Mouse (Mus musculus): ENCODE results near the gene Psmd11. TPM values are rescaled to one million over a fixed set of nuclear protein-coding genes. Genes with fewer than 3 reads are reported as not detected.
"Not testable (repeated sequence)": the region's sequence is repeated elsewhere in the genome, so short reads cannot be mapped to it uniquely, and the experiment has no call there.

Gene Psmd11
- total and polyA plus RNA-seq, 2 experiments from 2014 or later = 31.2 to 272 TPM

DNA sequence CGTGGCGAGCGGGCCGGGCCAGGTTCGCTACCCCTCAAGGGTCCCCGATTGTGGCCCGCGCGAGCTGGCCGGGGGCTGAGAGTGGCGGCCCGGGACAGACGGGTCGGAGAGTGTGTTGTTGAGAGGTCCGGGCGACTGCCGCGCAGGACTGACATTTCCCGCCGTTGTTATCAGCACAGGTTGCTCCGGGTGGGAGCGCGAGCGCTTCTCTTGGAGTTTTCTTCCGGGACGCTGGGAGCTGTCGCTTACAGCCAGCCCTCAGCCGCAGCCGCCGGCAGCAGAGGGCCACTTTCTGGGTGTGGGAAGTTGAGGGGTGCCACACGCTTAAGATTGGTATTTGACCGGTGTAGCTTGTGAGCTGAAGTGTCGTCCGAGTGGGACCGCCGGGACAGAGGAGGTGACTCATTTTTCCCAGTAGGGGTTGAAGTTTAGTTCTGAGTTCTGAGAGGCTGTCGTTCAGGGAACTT, 627 bp downstream of the Psmd11 start:
- WGBS = 0% methylated on average over 36 of the region's 37 CpGs
- no peak for ATAC-seq

DNA sequence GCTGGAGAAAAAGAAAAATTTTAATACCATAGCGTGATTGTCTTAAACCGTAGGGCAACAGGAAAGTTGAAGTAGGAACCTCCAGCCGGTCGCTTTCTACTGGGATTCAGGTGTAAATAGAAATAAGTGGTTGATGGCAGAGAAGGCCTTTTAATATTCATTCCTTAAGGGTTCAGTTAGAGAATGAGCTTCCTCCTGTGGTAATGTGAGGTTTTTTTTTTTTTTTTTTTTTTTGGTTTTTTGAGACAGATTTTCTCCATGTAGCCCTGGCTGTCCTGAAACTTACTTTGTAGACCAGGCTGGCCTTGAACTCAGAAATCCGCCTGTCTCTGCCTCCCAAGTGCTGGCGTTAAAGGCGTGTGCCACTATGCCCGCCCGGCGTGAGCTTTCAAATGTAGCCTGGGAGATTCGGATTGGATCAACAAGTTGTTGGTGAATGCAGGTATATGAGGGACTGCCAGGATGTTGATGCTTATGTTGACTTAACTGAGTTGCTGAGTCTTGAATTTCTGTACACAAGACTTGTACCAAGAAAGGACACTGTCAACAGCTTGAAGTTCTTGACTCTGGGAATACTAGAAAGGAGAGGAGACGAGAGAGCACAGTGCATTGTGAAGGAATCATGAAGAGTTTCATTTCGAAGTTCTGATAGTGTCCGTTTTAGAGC, 1.2 kb downstream of the Psmd11 start:
- Histone ChIP-seq H3K4me3 (ENCODE audit: low read length) (peak overlapping the region; percentile 99), H3K4me1 (ENCODE audit: insufficient read depth, low read length) (peaks cover 5% of the 10 kb centered on the region; the same call in 1 of the 2 replicates), H3K36me3 (ENCODE audit: insufficient read depth, low read length) (0 out of 2 replicates have a peak, but pooled peaks cover 14% of the 10 kb centered on the region), H3K4me2 (ENCODE audit: low read depth, low read length) (peak overlapping the region; percentile 79), H3K9ac (replicated peaks; ENCODE audit: low read length) (peak overlapping the region; percentile 91), H3K9me3 (ENCODE audit: low read length) (no peaks in the 10 kb centered on the region), H3K27me3 (ENCODE audit: insufficient read depth, low read length) (no peaks in the 10 kb centered on the region), H3K27ac (no peak overlapping the region)
- no peak for TF ChIP-seq CTCF (IDR thresholded peaks at IDR 0.05; ENCODE audit: low read depth)
- 61% methylated on average over 14 of the region's 14 CpGs for whole genome bisulfite sequencing
- DNase-seq (ENCODE audit: low spot score) (no peak), ATAC-seq (no peak)

More for the DNA sequence above, 627 bp downstream of the Psmd11 start:
- no peak for DNase-seq (ENCODE audit: low spot score)
- 0 out of 2 replicates have a peak, but pooled peaks cover 14% of the 10 kb centered on the region for H3K36me3 ChIP-seq (ENCODE audit: insufficient read depth, low read length)
- no peaks in the 10 kb centered on the region for H3K27me3 ChIP-seq (ENCODE audit: insufficient read depth, low read length)
- H3K4me2 ChIP-seq (ENCODE audit: low read depth, low read length) = peak overlapping the region; percentile 79
- H3K27ac ChIP-seq = peak overlapping the region; percentile 90
- peak overlapping the region; percentile 99 for H3K4me3 ChIP-seq (ENCODE audit: low read length)
- H3K9ac ChIP-seq (replicated peaks; ENCODE audit: low read length) = peak overlapping the region; percentile 91
- no peak for TF ChIP-seq CTCF (IDR thresholded peaks at IDR 0.05; ENCODE audit: low read depth)
- H3K4me1 ChIP-seq (ENCODE audit: insufficient read depth, low read length) = peaks cover 5% of the 10 kb centered on the region; the same call in 1 of the 2 replicates
- H3K9me3 ChIP-seq (ENCODE audit: low read length) = no peaks in the 10 kb centered on the region

DNA sequence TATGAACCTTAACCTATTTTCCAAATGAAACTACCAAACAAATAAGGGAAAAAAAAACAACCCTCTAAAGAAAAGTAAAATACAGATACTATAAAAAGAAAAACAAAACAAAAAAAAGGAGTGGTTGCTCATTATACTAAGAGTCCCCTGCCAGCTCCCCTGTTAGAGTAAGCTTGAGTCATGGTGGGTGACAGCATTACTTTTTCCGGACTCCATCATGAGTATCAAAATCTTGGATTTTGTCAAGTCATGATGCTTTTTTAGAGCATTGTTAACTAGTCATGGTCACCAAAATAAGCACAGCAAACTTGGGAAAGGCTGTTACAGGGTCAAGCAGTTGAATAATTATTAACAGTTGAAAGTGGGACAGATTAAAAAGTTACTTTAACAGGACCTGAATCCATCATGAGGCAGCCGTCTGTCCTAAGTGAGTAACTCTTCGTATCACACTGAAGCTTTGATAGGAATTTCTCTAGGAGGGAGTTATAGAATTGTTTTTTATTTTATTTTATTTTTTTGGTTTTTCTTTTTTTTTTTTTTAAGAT, 2.0 kb downstream of the Psmd11 start:
- H3K4me2 ChIP-seq (ENCODE audit: low read depth, low read length) = no peak overlapping the region
- no peaks in the 10 kb centered on the region for H3K9me3 ChIP-seq (ENCODE audit: low read length)
- 0 out of 2 replicates have a peak, but pooled peaks cover 14% of the 10 kb centered on the region for H3K36me3 ChIP-seq (ENCODE audit: insufficient read depth, low read length)
- WGBS = 93% methylated on average over 3 of the region's 3 CpGs
- peaks cover 5% of the 10 kb centered on the region; the same call in 1 of the 2 replicates for H3K4me1 ChIP-seq (ENCODE audit: insufficient read depth, low read length)
- H3K4me3 ChIP-seq (ENCODE audit: low read length) = no peak overlapping the region
- ATAC-seq (no peak), DNase-seq (ENCODE audit: low spot score) (no peak)
- no peak for TF ChIP-seq CTCF (IDR thresholded peaks at IDR 0.05; ENCODE audit: low read depth)
- H3K27ac ChIP-seq = no peak overlapping the region
- no peaks in the 10 kb centered on the region for H3K27me3 ChIP-seq (ENCODE audit: insufficient read depth, low read length)
- H3K9ac ChIP-seq (replicated peaks; ENCODE audit: low read length) = no peak overlapping the region

DNA sequence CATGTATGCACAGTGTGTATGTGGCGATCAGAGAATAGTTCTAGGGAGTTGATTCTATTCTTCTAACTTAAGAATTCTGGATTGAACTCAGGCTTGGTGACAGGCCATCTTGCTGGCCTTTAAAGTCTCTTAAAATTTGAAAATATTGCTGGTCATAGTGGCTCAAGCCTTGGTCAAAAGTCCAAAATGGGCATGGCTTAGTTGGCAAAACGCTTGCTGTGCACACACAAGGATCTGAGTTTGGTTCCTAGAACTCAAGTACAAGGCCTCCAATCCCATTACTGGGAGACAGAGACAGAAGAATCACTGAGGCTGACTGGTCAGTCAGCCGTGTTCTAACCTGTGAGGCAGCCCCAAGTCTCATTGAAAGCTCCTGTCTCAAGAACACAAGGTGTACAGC, 18.5 kb downstream of the Psmd11 start:
- H3K27ac ChIP-seq = no peak overlapping the region
- H3K4me1 ChIP-seq (ENCODE audit: insufficient read depth, low read length) = no peaks in the 10 kb centered on the region
- TF ChIP-seq CTCF (IDR thresholded peaks at IDR 0.05; ENCODE audit: low read depth) = no peak
- H3K9me3 ChIP-seq (ENCODE audit: low read length) = no peaks in the 10 kb centered on the region
- H3K27me3 ChIP-seq (ENCODE audit: insufficient read depth, low read length) = no peaks in the 10 kb centered on the region
- peaks cover 14% of the 10 kb centered on the region for H3K36me3 ChIP-seq (ENCODE audit: insufficient read depth, low read length)
- H3K9ac ChIP-seq (replicated peaks; ENCODE audit: low read length) = no peak overlapping the region
- H3K4me3 ChIP-seq (ENCODE audit: low read length) = no peak overlapping the region
- no peak overlapping the region for H3K4me2 ChIP-seq (ENCODE audit: low read depth, low read length)
- ATAC-seq = no peak
- WGBS = 94% methylated on average over 3 of the region's 3 CpGs
- DNase-seq (ENCODE audit: low spot score) = no peak

DNA sequence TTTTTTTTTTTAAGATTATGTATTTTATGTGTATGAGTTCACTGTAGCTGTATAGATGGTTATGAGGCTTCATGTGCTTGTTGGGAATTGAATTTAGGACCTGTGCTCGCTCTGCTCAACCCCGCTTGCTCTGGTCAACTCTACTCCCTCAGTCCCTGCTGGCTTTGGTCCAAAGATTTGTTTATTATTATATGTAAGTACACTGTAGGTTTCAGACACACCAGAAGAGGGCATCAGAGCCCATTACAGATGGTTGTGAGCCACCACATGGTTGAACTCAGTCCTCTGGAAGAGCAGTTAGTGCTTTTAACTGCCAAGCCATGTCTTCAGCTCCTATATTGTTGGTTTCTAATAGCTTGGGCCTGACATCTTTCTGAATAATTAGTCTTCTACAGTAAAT, 21.4 kb downstream of the Psmd11 start:
- WGBS = 90% methylated on average over 2 of the region's 2 CpGs

DNA sequence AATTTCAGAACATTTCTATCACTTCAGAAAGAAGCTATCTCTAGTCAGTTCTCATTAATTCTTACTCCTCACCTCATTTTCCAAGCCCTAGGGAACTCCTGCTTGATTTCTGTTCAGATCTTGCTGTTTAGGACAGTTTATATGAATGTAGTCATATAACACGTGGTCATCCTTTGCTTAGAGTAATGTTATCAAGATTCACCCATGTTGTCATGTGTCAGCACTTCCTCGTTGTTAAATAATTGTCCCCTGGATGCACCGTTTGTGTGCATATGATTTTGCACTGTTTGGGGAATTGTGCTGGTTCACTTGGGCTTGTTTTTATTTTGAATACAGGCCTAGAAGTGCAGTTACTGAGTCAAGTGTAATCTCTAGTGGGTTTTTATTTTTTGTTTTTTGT, 23.8 kb downstream of the Psmd11 start:
- WGBS = 87% methylated on average over 3 of the region's 3 CpGs
- DNase-seq (ENCODE audit: low spot score) = no peak
- peaks cover 4% of the 10 kb centered on the region; the same call in 1 of the 2 replicates for H3K36me3 ChIP-seq (ENCODE audit: insufficient read depth, low read length)

More for the DNA sequence above, 21.4 kb downstream of the Psmd11 start:
- Histone ChIP-seq H3K9me3 (ENCODE audit: low read length) (no peaks in the 10 kb centered on the region), H3K4me2 (ENCODE audit: low read depth, low read length) (no peak overlapping the region), H3K4me3 (ENCODE audit: low read length) (no peak overlapping the region), H3K27ac (no peak overlapping the region), H3K4me1 (ENCODE audit: insufficient read depth, low read length) (no peaks in the 10 kb centered on the region), H3K36me3 (ENCODE audit: insufficient read depth, low read length) (peaks cover 12% of the 10 kb centered on the region), H3K9ac (replicated peaks; ENCODE audit: low read length) (no peak overlapping the region), H3K27me3 (ENCODE audit: insufficient read depth, low read length) (no peaks in the 10 kb centered on the region)
- ATAC-seq (no peak), DNase-seq (ENCODE audit: low spot score) (no peak)
- TF ChIP-seq CTCF (IDR thresholded peaks at IDR 0.05; ENCODE audit: low read depth) = 0 out of 2 replicates have a peak, but pooled peaks have one; percentile 16

DNA sequence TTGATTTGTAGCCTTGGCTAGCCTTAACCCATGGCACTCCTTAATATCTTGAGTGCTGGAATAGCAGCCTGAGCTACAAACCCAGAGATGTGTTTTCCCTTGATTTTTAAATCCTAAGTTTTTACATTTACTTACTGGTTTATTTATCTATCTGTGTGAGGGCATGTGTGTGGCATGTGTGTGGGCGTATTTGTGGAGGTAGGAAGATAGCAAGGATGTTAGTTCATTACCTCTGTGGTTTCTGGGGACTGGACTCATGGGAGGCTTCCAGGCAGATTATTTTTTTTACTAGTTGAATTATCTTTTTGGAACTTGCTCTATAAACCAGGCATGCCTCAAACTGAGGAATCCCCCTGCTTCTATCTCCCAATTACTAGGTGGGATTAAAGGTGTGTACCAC, 24.8 kb downstream of the Psmd11 start:
- 100% methylated on average over 1 of the region's 1 CpGs for WGBS
- Histone ChIP-seq H3K27me3 (ENCODE audit: insufficient read depth, low read length) (no peaks in the 10 kb centered on the region), H3K27ac (no peak overlapping the region), H3K9ac (replicated peaks; ENCODE audit: low read length) (no peak overlapping the region), H3K4me2 (ENCODE audit: low read depth, low read length) (no peak overlapping the region), H3K36me3 (ENCODE audit: insufficient read depth, low read length) (peaks cover 12% of the 10 kb centered on the region; the same call in 1 of the 2 replicates), H3K4me3 (ENCODE audit: low read length) (no peak overlapping the region), H3K9me3 (ENCODE audit: low read length) (no peaks in the 10 kb centered on the region), H3K4me1 (ENCODE audit: insufficient read depth, low read length) (no peaks in the 10 kb centered on the region)
- DNase-seq (ENCODE audit: low spot score) (no peak), ATAC-seq (no peak)
- TF ChIP-seq CTCF (IDR thresholded peaks at IDR 0.05; ENCODE audit: low read depth) = no peak

More for the DNA sequence above, 23.8 kb downstream of the Psmd11 start:
- Histone ChIP-seq H3K9ac (replicated peaks; ENCODE audit: low read length) (no peak overlapping the region), H3K4me2 (ENCODE audit: low read depth, low read length) (no peak overlapping the region), H3K4me3 (ENCODE audit: low read length) (no peak overlapping the region), H3K27me3 (ENCODE audit: insufficient read depth, low read length) (no peaks in the 10 kb centered on the region), H3K9me3 (ENCODE audit: low read length) (no peaks in the 10 kb centered on the region), H3K27ac (no peak overlapping the region), H3K4me1 (ENCODE audit: insufficient read depth, low read length) (no peaks in the 10 kb centered on the region)
- no peak for ATAC-seq
- no peak for TF ChIP-seq CTCF (IDR thresholded peaks at IDR 0.05; ENCODE audit: low read depth)

DNA sequence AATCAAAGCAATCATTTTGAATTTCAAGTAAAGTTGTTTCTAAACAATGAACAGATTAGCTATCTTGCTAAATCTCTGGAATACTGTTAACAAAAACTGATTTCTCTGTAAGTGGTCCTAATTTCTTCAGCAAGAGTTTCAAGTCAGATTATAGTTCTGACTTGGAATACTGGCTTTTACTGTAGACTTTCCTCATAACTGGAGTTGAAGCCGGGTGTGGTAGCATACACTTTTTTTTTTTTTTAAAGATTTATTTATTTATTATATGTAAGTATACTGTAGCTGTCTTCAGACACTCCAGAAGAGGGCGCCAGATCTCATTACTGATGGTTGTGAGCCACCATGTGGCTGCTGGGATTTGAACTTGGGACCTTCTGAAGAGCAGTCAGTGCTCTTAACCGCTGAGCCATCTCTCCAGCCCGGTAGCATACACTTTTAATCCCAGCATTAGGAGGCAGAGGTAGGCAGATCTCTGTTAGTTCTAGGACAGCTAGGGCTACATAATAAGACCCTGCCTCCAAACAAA, 35.3 kb downstream of the Psmd11 start:
- WGBS = 94% methylated on average over 4 of the region's 4 CpGs
- H3K9ac ChIP-seq (replicated peaks; ENCODE audit: low read length); ATAC-seq; H3K27me3 ChIP-seq (ENCODE audit: insufficient read depth, low read length); DNase-seq (ENCODE audit: low spot score); H3K4me3 ChIP-seq (ENCODE audit: low read length); H3K27ac ChIP-seq; H3K4me1 ChIP-seq (ENCODE audit: insufficient read depth, low read length); H3K4me2 ChIP-seq (ENCODE audit: low read depth, low read length); H3K9me3 ChIP-seq (ENCODE audit: low read length): not testable (repeated sequence)
- H3K36me3 ChIP-seq (ENCODE audit: insufficient read depth, low read length) = peaks cover 42% of the 10 kb centered on the region
